Mouse (Mus musculus) small intestine, adult 2 months (tissue): ENCODE results near the gene Slc6a4. TPM values are rescaled to one million over a fixed set of nuclear protein-coding genes. Genes with fewer than 3 reads are reported as not detected.
A peak's percentile ranks its signal among the peaks of the same experiment; 100 is the strongest.

Experiments used
- H3K27ac ChIP-seq: fragments of 200-500 bp; 2 replicates; pipeline ENCODE4 v1.5.1; 2012; ENCODE audit warnings: low read depth, low read length, control low read depth, inconsistent platforms; ENCODE audit not compliant: insufficient read depth
- H3K27me3 ChIP-seq: fragments of 200-500 bp; 2 replicates; pipeline ENCODE4 v1.6.1; 2012; ENCODE audit warnings: mild to moderate bottlenecking, moderate library complexity, low read length, inconsistent platforms; ENCODE audit not compliant: control insufficient read depth, insufficient read depth
- H3K36me3 ChIP-seq: fragments of 200-500 bp; 2 replicates; pipeline ENCODE4 v1.6.1; 2012; ENCODE audit warnings: mild to moderate bottlenecking, low read length, control low read depth, inconsistent platforms; ENCODE audit not compliant: control insufficient read depth, insufficient read depth
- H3K4me1 ChIP-seq: fragments of 200-500 bp; 2 replicates; pipeline ENCODE4 v1.6.1; 2012; ENCODE audit warnings: low read length, inconsistent platforms, mixed read lengths; ENCODE audit not compliant: control insufficient read depth, insufficient read depth, insufficient read length
- H3K4me3 ChIP-seq: fragments of 200-500 bp; 2 replicates; pipeline ENCODE4 v1.5.1; 2012; ENCODE audit warnings: low read depth, mild to moderate bottlenecking, control low read depth, inconsistent platforms, low read length, moderate library complexity
- CTCF ChIP-seq: fragments of 200-500 bp; IDR thresholded peaks from 2 replicates; pipeline ENCODE4 v1.5.1; 2012; ENCODE audit warnings: low read depth, mild to moderate bottlenecking, control low read depth, inconsistent platforms, low read length, moderate library complexity, mixed read lengths; ENCODE audit not compliant: insufficient replicate concordance, insufficient read length; ENCODE audit errors: extremely low read depth
- POLR2A ChIP-seq: fragments of 200-500 bp; IDR thresholded peaks from 2 replicates; pipeline ENCODE4 v1.6.1; 2012; ENCODE audit warnings: low read depth, mild to moderate bottlenecking, control low read depth, inconsistent platforms, low read length, moderate library complexity
- WGBS: fragments of 180-500 bp; shearing (Covaris S2); methylation state at CpG from one replicate; pipeline ENCODE4 v1.1.7; 2018; 5-methylcytosine and 5-hydroxymethylcytosine counted together
- polyA plus RNA-seq: library from polyadenylated mRNA; depleted of rRNA; stranded (reverse); fragments of >200 nt; gene quantifications from 2 replicates; pipeline ENCODE4 v1.2.3, GENCODE M21; 2012

Gene Slc6a4
- polyA plus RNA-seq, 1 experiment = 67.2 TPM

DNA sequence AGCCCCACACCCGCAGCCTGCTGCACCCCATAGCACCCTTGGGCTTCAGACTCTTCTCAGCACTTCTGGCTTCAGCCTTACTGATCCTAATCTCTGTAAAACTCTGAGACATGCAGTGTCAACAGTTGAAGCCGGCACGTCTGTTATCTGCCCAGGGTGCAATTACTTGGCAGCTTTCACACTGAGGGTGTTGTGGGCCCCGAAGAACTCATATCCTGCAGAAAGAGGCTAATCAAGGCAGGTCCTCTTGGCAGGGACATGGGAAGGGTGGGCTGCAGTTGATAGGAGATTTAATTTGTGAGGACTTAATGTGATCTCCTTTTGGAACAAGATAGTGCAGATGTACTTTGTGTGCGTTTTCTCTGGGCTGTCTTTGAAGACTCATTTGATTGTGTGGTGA, 14.8 kb upstream of the Slc6a4 start:
- 34% methylated on average over 5 of the region's 5 CpGs for WGBS
- TF ChIP-seq CTCF (no peak), POLR2A (no peak)
- H3K36me3 ChIP-seq = peaks cover 32% of the 10 kb centered on the region
- no peaks in the 10 kb centered on the region for H3K4me1 ChIP-seq
- H3K4me3 ChIP-seq = no peak overlapping the region
- no peak overlapping the region for H3K27ac ChIP-seq
- no peaks in the 10 kb centered on the region for H3K27me3 ChIP-seq

GRCm38 (mm10) chr11:76984173-76984572, 14.2 kb upstream of the Slc6a4 start:
- H3K4me3 ChIP-seq = no peak overlapping the region
- H3K4me1 ChIP-seq = no peaks in the 10 kb centered on the region
- no peaks in the 10 kb centered on the region for H3K27me3 ChIP-seq
- TF ChIP-seq POLR2A (no peak), CTCF (no peak)
- H3K36me3 ChIP-seq = peaks cover 29% of the 10 kb centered on the region
- no peak overlapping the region for H3K27ac ChIP-seq

DNA sequence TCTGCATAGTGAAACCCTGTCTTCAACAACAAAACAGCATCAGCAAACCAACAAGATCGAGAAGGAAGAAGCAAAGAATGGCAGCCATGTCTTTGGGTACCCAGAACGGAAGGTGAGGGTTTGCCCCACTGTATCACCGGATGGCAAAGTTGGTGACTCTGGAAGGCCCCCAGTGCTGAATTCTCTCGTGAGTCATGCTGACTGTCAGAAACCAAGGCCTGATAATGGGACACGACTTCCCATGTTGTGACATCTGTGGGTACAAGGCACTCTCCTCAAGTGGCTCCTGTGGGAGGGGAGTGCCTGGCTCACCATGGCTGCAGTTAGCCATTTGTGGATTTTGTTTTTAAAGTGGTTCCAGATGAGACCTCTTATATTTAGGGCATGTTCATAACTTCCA, 7.6 kb upstream of the Slc6a4 start:
- Histone ChIP-seq H3K4me3 (no peak overlapping the region), H3K4me1 (no peaks in the 10 kb centered on the region), H3K27ac (no peak overlapping the region), H3K36me3 (peaks cover 19% of the 10 kb centered on the region), H3K27me3 (no peaks in the 10 kb centered on the region)
- no peak for TF ChIP-seq POLR2A
- TF ChIP-seq CTCF = no peak
- WGBS = 73% methylated on average over 5 of the region's 5 CpGs

GRCm38 (mm10) chr11:76992886-76993285, 5.5 kb upstream of the Slc6a4 start:
- H3K4me1 ChIP-seq = no peaks in the 10 kb centered on the region
- H3K36me3 ChIP-seq = peaks cover 2% of the 10 kb centered on the region; the same call in 1 of the 2 replicates
- H3K27ac ChIP-seq = no peak overlapping the region
- no peaks in the 10 kb centered on the region for H3K27me3 ChIP-seq
- no peak for TF ChIP-seq CTCF
- TF ChIP-seq POLR2A = no peak
- H3K4me3 ChIP-seq = no peak overlapping the region
- 47% methylated on average over 4 of the region's 4 CpGs for WGBS

DNA sequence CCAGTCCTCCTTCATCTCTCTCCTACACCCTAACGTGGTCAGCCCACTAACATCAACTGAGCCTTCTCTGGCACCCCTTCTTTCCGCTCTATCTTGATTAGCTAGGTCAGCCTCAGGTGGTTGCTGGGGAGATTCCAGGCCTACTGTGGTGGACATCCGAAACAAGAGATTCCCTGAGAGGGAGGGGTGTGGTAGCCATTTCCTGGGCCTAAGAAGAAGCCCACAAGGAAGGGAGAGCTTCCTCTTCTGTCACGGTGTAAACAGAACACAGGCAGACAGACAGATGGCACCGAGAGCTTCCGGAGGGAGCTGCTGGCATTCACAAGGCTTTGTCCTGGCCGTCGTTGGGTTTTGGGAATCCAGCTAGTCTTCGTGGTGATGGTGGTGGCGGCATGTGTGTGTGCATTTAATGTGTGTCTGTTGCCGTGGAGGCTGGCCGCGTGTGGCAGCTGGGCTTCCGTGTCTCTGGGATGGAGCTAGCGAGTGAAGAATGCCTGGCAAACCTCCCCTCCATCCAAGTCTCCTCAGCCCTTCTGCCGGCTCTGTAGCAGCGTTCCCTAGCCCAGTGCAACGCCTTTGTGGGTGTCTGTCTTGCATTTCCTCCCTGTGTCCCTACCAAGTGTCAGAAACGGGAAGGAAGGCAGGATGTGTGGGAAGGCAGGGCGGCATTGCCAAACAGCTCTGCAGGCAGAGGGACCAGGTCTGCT, 2.3 kb upstream of the Slc6a4 start:
- no peaks in the 10 kb centered on the region; the same call in 1 of the 2 replicates for H3K4me1 ChIP-seq
- H3K36me3 ChIP-seq = no peaks in the 10 kb centered on the region
- no peak overlapping the region for H3K27ac ChIP-seq
- no peak for TF ChIP-seq CTCF
- TF ChIP-seq POLR2A = no peak
- H3K4me3 ChIP-seq = no peak overlapping the region
- peaks cover 9% of the 10 kb centered on the region for H3K27me3 ChIP-seq
- 53% methylated on average over 20 of the region's 20 CpGs for WGBS

DNA sequence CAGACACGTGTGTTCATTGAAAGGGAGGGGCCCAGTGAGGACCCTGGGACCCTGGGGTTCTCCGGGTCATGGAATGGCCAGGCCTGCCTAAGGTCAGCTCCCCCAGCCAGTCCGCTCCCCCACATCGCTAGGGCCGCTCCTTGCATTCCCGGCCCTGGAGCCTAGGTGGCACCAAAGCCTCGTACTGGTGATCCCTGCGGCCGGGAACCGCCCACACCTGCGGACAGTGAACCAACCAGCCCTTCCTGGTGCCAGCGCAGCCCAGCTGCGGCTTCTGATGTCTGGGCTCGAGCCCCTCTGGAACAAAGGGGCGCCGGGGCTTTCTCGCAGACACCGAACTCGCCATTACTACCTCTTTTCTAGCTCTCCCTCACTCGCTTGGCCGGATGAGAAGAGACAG, 1.1 kb upstream of the Slc6a4 start:
- H3K27ac ChIP-seq = no peak overlapping the region
- H3K27me3 ChIP-seq = peaks cover 9% of the 10 kb centered on the region
- no peaks in the 10 kb centered on the region for H3K36me3 ChIP-seq
- WGBS = under 1% methylated on average over 21 of the region's 21 CpGs
- peak overlapping the region; percentile 75 for H3K4me3 ChIP-seq
- H3K4me1 ChIP-seq = peaks cover 6% of the 10 kb centered on the region
- TF ChIP-seq POLR2A (peak; percentile 37; the same call in 1 of the 2 replicates), CTCF (peak; percentile 81)

- TF ChIP-seq CTCF (no peak), POLR2A (no peak)
- no peaks in the 10 kb centered on the region for H3K36me3 ChIP-seq
- H3K4me3 ChIP-seq = peak overlapping the region; percentile 57
- H3K27ac ChIP-seq = no peak overlapping the region
- peaks cover 9% of the 10 kb centered on the region for H3K27me3 ChIP-seq
- peaks cover 15% of the 10 kb centered on the region for H3K4me1 ChIP-seq
- 32% methylated on average over 24 of the region's 24 CpGs for WGBS
Measured at GRCm38 (mm10) chr11:76998705-76999226, 363 bp downstream of the Slc6a4 start.
